Mouse (Mus musculus) G1E (cell line): ENCODE data around the gene Wasf2. TPM values are rescaled to one million over a fixed set of nuclear protein-coding genes. Genes with fewer than 3 reads are reported as not detected.

ENCODE experiments used
- ATAC-seq: 2 replicates; pipeline ENCODE4 v1.8.0; 2016; ENCODE audit warnings: mild to moderate bottlenecking; ENCODE audit not compliant: insufficient number of reproducible peaks, poor library complexity, low FRiP score, severe bottlenecking; ENCODE audit errors: extremely low read depth
- DNase-seq: peaks from one replicate; pipeline ENCODE4 v3.0.0; 2012; ENCODE audit warnings: low spot score
- H3K27me3 ChIP-seq: 2 replicates; pipeline ENCODE4 v1.6.1; 2012; ENCODE audit warnings: mild to moderate bottlenecking, low read length, inconsistent platforms; ENCODE audit not compliant: insufficient read depth
- H3K36me3 ChIP-seq: replicated peaks from 2 replicates; pipeline ENCODE3; 2012; ENCODE audit warnings: mild to moderate bottlenecking, inconsistent platforms
- H3K4me1 ChIP-seq: 2 replicates; pipeline ENCODE4 v1.6.1; 2012; ENCODE audit warnings: low read depth, low read length, inconsistent platforms, mixed read lengths; ENCODE audit not compliant: insufficient read depth
- H3K4me3 ChIP-seq: 2 replicates; pipeline ENCODE4 v1.5.1; 2012; ENCODE audit warnings: low read depth, mild to moderate bottlenecking, inconsistent platforms, low read length, moderate library complexity, mixed read lengths
- H3K9me3 ChIP-seq: replicated peaks from 2 replicates; pipeline ENCODE4 v1.6.1; 2012; ENCODE audit warnings: inconsistent platforms
- CTCF ChIP-seq: IDR thresholded peaks from 2 replicates; pipeline ENCODE4 v1.5.1; 2012; ENCODE audit warnings: low read depth, low read length, inconsistent platforms, mixed read lengths
- GATA1 ChIP-seq: IDR thresholded peaks from 2 replicates; pipeline ENCODE4 v1.6.1; 2012; ENCODE audit warnings: borderline replicate concordance, low read length, inconsistent platforms, mixed read lengths
- GATA2 ChIP-seq: IDR thresholded peaks from 2 replicates; pipeline ENCODE4 v1.6.1; 2012; ENCODE audit warnings: low read depth, low read length, inconsistent platforms, borderline replicate concordance
- POLR2AphosphoS5 ChIP-seq: IDR thresholded peaks from 2 replicates; pipeline ENCODE4 v1.6.1; 2012; ENCODE audit warnings: low read depth, low read length, inconsistent platforms; ENCODE audit not compliant: insufficient replicate concordance
- TAL1 ChIP-seq: conservative IDR thresholded peaks from 2 replicates; pipeline ENCODE4 v1.6.1; 2012; ENCODE audit warnings: low read depth, low read length, inconsistent platforms, mixed read lengths
- polyA plus RNA-seq: library from polyadenylated mRNA; stranded (reverse); fragments of >175 nt; gene quantifications from 2 replicates; pipeline ENCODE4 v1.2.3, GENCODE M21; 2012
- total RNA-seq, 2 experiments: library from RNA; stranded (forward) in 1 of 2; stranded (reverse) in 1 of 2; fragments of 200-1000 nt in 1 of 2; fragments of >200 nt in 1 of 2; fragmentation: Nextera tagmentation in 1 of 2; gene quantifications; 2 replicates each; pipeline ENCODE4 v1.2.3; 2014 to 2017

The Wasf2 gene
- total and polyA plus RNA-seq, 3 experiments: 12.1 to 127 (median 58.3) TPM

DNA sequence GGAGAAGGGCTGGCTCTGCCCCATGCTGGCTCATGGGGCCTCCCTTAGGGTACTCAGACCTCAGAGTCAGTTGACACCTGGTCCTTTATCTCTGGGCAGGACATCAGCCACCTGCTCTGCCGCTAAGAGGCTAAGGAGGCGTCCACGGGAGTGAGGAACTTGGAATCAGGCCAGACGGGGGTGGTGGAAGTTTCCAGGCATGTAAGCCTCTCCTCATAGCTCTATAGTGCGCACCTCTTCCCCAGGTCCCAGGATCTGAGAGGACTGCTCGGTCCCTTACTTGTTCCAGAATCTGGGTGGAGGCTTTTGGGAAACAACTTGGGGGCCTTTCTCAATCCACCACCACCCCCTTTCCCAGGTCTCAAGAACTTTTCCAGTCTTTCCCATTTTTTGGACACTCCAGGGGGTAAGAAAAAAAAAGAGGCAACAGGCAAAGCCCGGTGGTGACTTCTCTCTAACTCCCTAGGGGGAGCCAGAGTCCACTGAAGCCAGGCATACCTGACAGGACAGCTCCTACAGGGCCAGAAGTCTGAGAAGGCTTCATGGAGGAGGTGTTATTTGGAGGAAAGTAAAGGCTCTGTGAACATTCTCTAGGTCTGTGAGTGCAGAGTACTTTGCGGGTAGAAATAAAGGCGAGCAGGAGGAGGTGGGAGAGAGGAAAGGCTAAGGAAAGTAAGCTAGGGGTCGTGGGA lies 103.1 kb downstream of the Wasf2 start:
- no peaks in the 10 kb centered on the region for H3K36me3 ChIP-seq
- DNase-seq (no peak), ATAC-seq (no peak)
- no peak for TF ChIP-seq GATA2
- 0 out of 2 replicates have a peak, but pooled peaks have one; percentile 12 for TF ChIP-seq CTCF
- peaks cover 4% of the 10 kb centered on the region; the same call in 1 of the 2 replicates for H3K9me3 ChIP-seq
- peaks cover 8% of the 10 kb centered on the region; the same call in 1 of the 2 replicates for H3K27me3 ChIP-seq
- no peak overlapping the region; the same call in 1 of the 2 replicates for H3K4me3 ChIP-seq
- peaks cover 43% of the 10 kb centered on the region for H3K4me1 ChIP-seq

DNA sequence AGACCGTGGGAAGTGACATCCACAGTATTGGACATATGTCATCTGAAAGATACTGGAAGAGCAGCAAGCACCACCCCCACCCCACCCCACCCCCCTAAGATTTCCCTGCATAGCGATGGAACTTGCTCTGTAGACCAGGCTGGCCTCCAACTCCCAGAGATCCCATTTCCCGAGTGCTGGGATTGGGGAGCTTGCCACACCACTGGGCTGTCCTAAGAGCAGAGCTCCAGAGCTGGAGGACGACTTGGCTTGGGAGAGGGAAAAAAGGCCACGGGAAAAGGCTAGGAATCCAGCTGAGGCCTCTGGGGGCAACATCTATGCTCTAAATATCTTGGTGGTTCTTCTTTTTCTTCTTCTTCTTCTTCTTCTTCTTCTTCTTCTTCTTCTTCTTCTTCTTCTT lies 104.5 kb downstream of the Wasf2 start:
- no peak for ATAC-seq
- DNase-seq: no peak
- peaks cover 3% of the 10 kb centered on the region for H3K36me3 ChIP-seq
- no peak for TF ChIP-seq GATA2
- no peak overlapping the region for H3K4me3 ChIP-seq
- peaks cover 55% of the 10 kb centered on the region for H3K4me1 ChIP-seq
- peaks cover 2% of the 10 kb centered on the region; the same call in 1 of the 2 replicates for H3K27me3 ChIP-seq
- peaks cover 4% of the 10 kb centered on the region; the same call in 1 of the 2 replicates for H3K9me3 ChIP-seq

DNA sequence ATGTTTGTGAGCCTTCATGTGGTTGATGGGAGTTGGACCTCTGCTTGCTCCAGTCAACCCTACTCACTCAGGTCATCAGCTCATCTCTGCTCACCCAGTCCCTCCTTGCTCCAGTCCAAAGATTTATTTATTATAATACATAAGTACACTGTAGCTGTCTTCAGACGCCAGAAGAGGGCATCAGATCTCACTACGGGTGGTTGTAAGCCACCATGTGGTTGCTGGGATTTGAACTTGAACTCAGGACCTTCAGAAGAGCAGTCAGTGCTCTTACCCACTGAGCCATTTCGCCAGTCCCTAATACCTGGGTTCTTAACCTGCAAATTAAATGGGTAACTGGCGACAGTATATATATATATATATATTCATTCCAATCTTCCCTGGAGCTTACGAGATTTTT lies 105.1 kb downstream of the Wasf2 start:
- no peak for ATAC-seq
- TF ChIP-seq GATA1 (no peak), TAL1 (no peak), CTCF (no peak), GATA2 (no peak)
- peaks cover 2% of the 10 kb centered on the region; the same call in 1 of the 2 replicates for H3K27me3 ChIP-seq

DNA sequence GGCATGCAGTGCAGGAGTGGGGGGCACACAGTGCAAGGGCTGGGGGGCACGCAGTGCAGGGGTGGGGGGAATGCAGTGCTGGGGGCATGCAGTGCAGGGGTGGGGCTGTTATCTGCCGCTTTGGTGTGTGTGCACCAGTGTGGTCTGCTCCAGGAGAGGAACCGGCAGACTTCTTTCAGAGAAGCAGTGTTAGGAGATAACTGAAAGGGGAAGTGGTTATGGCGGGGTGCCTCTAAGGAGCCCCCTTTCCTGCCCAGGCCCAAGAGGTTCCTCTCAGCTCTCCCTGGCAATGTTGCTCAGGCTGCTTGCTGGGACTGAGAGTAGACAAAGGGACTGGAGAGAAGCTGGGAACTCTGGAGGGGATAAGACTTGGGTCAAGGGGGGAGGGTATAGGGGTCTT lies 107.6 kb downstream of the Wasf2 start:
- peaks cover 4% of the 10 kb centered on the region; the same call in 1 of the 2 replicates for H3K9me3 ChIP-seq
- DNase-seq (peak; percentile 86), ATAC-seq (peak; percentile 46; the same call in 1 of the 2 replicates)
- TF ChIP-seq CTCF (no peak), TAL1 (peak; percentile 57), GATA2 (no peak)
- peaks cover 73% of the 10 kb centered on the region for H3K4me1 ChIP-seq
- H3K4me3 ChIP-seq: no peak overlapping the region; the same call in 1 of the 2 replicates
- no peaks in the 10 kb centered on the region; the same call in 1 of the 2 replicates for H3K27me3 ChIP-seq
- H3K36me3 ChIP-seq: peaks cover 14% of the 10 kb centered on the region

More for the DNA sequence above, 105.1 kb downstream of the Wasf2 start:
- Histone ChIP-seq H3K4me3 (no peak overlapping the region), H3K36me3 (peaks cover 5% of the 10 kb centered on the region), H3K4me1 (peaks cover 61% of the 10 kb centered on the region), H3K9me3 (peaks cover 4% of the 10 kb centered on the region; the same call in 1 of the 2 replicates)
- DNase-seq: no peak

- Histone ChIP-seq H3K27me3 (no peaks in the 10 kb centered on the region), H3K36me3 (peaks cover 38% of the 10 kb centered on the region), H3K9me3 (peaks cover 4% of the 10 kb centered on the region; the same call in 1 of the 2 replicates), H3K4me1 (peaks cover 81% of the 10 kb centered on the region), H3K4me3 (peak within 1 kb of the TSS; percentile 84)
- TF ChIP-seq POLR2AphosphoS5: no peak
- no peak for TF ChIP-seq GATA2
- TF ChIP-seq CTCF: no peak
- TF ChIP-seq GATA1: no peak
- no peak for TF ChIP-seq TAL1
- DNase-seq: peak; percentile 73
- peak; percentile 61 for ATAC-seq
These were observed 110.2 kb downstream of the Wasf2 start, which contains the start of gene Map3k6 for GRCm38 (mm10) chr4:133240490-133240921. Gene Map3k6, plus strand, starts transcription at chr4:133240818.

DNA sequence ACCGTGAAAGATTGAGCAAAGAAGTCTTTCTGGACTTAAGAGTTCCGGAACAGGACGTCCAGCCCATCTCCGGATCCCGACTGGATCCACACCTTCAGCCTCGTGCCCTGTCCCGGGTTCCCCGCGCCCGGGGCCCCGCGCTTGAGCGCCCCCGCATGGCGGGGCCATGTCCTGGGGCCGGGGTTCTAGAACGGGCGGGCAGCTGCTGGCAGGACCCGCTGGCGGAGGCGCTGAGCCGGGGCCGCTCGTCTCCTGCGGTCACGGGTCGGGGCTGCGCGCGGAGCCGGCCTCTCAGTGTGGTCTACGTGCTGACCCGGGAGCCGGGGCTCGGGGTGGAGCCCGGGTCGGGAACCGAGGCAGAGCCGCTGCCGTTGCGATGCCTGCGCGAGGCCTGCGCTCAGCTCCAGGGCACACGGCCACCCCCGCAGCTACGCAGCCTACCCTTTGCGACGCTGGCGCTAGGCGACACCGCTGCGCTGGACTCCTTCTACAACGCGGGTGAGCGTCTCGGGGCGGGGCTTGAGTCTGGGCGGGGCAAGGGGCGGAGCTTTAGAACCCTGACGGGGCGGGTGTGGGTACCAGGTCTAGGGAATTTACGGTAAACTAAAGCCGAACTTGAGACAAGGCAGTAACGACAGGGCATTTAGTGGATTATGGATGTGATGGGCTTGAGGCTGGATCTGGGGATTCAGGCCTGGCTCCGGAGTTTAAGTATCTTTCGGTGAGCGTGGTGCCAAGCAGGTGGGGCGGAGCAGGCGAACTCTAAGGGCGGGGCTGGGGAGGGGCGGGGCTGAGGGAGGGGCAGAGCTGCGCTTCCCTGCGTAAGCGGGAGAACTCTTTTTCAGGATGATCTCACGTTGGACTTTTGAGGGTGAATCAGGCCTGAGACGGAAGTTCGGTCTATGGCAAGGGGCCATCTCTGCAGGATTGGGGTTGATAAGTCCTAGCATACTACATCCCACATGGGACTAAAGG lies 110.9 kb downstream of the Wasf2 start:
- Histone ChIP-seq H3K4me3 (peak overlapping the region; percentile 84), H3K27me3 (no peaks in the 10 kb centered on the region), H3K36me3 (peaks cover 45% of the 10 kb centered on the region), H3K4me1 (peaks cover 84% of the 10 kb centered on the region), H3K9me3 (peaks cover 4% of the 10 kb centered on the region; the same call in 1 of the 2 replicates)
- ATAC-seq: peak; percentile 55
- no peak for TF ChIP-seq GATA2
- TF ChIP-seq GATA1: no peak
- no peak for TF ChIP-seq TAL1
- no peak for TF ChIP-seq CTCF
- TF ChIP-seq POLR2AphosphoS5: no peak
- peak; percentile 76 for DNase-seq
